Mouse (Mus musculus): ENCODE measurements around the gene Eepd1. TPM values are rescaled to one million over a fixed set of nuclear protein-coding genes. Genes with fewer than 3 reads are reported as not detected.

The Eepd1 gene
- polyA plus RNA-seq, 1 experiment from 2014 or later = 11.0 TPM

DNA sequence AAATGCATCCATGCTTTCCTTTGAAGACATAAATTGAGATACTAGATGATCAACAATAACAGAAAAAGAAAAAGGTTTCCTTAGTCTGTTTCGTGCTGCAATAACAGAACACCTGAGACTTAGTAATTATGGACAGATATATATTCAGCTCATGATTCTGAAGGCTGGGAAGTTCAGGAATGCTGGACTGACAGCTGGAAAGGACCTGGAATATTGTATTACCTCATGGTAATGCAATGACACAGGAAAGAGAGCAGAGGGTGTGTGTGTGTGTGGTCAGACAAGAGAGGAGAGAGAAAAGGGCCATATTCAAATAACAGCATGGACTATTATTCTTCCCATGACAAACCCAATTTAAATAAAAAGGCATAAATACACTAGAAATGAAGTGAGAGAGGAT is 17.0 kb upstream of the Eepd1 start:
- H3K27me3 ChIP-seq (ENCODE audit: control insufficient read depth, insufficient read depth, low read depth, low read length) = no peaks in the 10 kb centered on the region
- H3K9me3 ChIP-seq (ENCODE audit: control insufficient read depth, low read length) = 0 out of 2 replicates have a peak, but pooled peaks cover 2% of the 10 kb centered on the region
- H3K36me3 ChIP-seq (ENCODE audit: control insufficient read depth, insufficient read depth, low read length) = no peaks in the 10 kb centered on the region
- WGBS = 75% methylated on average over 1 of the region's 1 CpGs
- no peak overlapping the region for H3K4me3 ChIP-seq (ENCODE audit: low read length)
- H3K27ac ChIP-seq (ENCODE audit: low read length) = no peak overlapping the region
- no peak overlapping the region for H3K9ac ChIP-seq (ENCODE audit: low read length)
- no peaks in the 10 kb centered on the region for H3K4me1 ChIP-seq (replicated peaks; ENCODE audit: control insufficient read depth, insufficient read depth, low read length)
- no peak for ATAC-seq (ENCODE audit: low read depth)
- no peak overlapping the region for H3K4me2 ChIP-seq (ENCODE audit: low read depth, low read length)

DNA sequence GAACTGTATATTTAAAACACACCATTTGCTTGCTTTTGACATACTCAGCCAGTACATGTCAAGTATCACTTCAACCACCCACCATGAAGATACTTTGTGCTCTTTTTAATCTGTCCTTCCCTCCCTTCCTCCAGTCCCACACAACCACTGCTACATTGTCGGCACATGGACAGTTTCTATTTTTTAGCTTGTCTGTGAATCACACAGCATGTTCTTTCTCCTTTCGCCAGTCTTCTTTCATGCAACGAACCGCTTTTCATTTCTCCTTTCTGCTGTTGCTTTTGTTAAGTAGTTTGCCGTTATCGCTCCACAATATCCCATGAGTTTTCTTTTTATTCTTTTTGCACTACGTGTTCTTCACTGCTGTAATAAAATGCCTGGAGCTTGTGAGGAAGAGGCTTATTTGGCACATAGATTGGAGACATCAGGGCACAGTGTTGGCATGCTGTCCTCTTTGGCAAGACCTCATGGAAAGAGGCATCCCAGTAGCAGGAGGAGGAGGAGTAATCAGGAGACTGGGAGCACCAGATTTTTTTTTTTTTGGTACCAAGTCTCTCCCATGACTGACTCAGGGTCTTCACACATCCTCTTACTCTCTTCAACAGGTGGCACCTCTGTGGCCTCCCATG is 1.8 kb upstream of the Eepd1 start:
- H3K4me3 ChIP-seq (ENCODE audit: low read length) = no peak overlapping the region
- WGBS = 78% methylated on average over 7 of the region's 7 CpGs
- H3K4me1 ChIP-seq (replicated peaks; ENCODE audit: control insufficient read depth, insufficient read depth, low read length) = peaks cover 18% of the 10 kb centered on the region

GRCm38 (mm10) chr9:25480676-25481075 is 671 bp upstream of the Eepd1 start:
- H3K9ac ChIP-seq (ENCODE audit: low read length) = no peak overlapping the region
- H3K27ac ChIP-seq (ENCODE audit: low read length) = no peak overlapping the region
- ATAC-seq (ENCODE audit: low read depth) = no peak
- H3K36me3 ChIP-seq (ENCODE audit: control insufficient read depth, insufficient read depth, low read length) = no peaks in the 10 kb centered on the region
- no peaks in the 10 kb centered on the region for H3K9me3 ChIP-seq (ENCODE audit: control insufficient read depth, low read length)
- H3K4me1 ChIP-seq (replicated peaks; ENCODE audit: control insufficient read depth, insufficient read depth, low read length) = peaks cover 27% of the 10 kb centered on the region
- H3K27me3 ChIP-seq (ENCODE audit: control insufficient read depth, insufficient read depth, low read depth, low read length) = no peaks in the 10 kb centered on the region
- no peak overlapping the region for H3K4me2 ChIP-seq (ENCODE audit: low read depth, low read length)
- WGBS = 81% methylated on average over 2 of the region's 2 CpGs
- no peak overlapping the region for H3K4me3 ChIP-seq (ENCODE audit: low read length)

More for the DNA sequence above, 1.8 kb upstream of the Eepd1 start:
- no peaks in the 10 kb centered on the region for H3K27me3 ChIP-seq (ENCODE audit: control insufficient read depth, insufficient read depth, low read depth, low read length)
- H3K4me2 ChIP-seq (ENCODE audit: low read depth, low read length) = no peak overlapping the region
- no peak overlapping the region for H3K27ac ChIP-seq (ENCODE audit: low read length)
- H3K9me3 ChIP-seq (ENCODE audit: control insufficient read depth, low read length) = no peaks in the 10 kb centered on the region
- no peak overlapping the region for H3K9ac ChIP-seq (ENCODE audit: low read length)
- no peaks in the 10 kb centered on the region for H3K36me3 ChIP-seq (ENCODE audit: control insufficient read depth, insufficient read depth, low read length)
- no peak for ATAC-seq (ENCODE audit: low read depth)

GRCm38 (mm10) chr9:25482322-25482998 is 1.1 kb downstream of the Eepd1 start:
- Histone ChIP-seq H3K9ac (ENCODE audit: low read length) (peak overlapping the region; percentile 81), H3K27ac (ENCODE audit: low read length) (no peak overlapping the region), H3K4me1 (replicated peaks; ENCODE audit: control insufficient read depth, insufficient read depth, low read length) (peaks cover 35% of the 10 kb centered on the region), H3K4me2 (ENCODE audit: low read depth, low read length) (peak overlapping the region; percentile 97), H3K36me3 (ENCODE audit: control insufficient read depth, insufficient read depth, low read length) (no peaks in the 10 kb centered on the region), H3K9me3 (ENCODE audit: control insufficient read depth, low read length) (no peaks in the 10 kb centered on the region), H3K27me3 (ENCODE audit: control insufficient read depth, insufficient read depth, low read depth, low read length) (no peaks in the 10 kb centered on the region), H3K4me3 (ENCODE audit: low read length) (peak overlapping the region; percentile 80)
- ATAC-seq (ENCODE audit: low read depth) = no peak
- WGBS = 44% methylated on average over 22 of the region's 22 CpGs

GRCm38 (mm10) chr9:25482999-25483347 is 1.6 kb downstream of the Eepd1 start:
- peaks cover 38% of the 10 kb centered on the region for H3K4me1 ChIP-seq (replicated peaks; ENCODE audit: control insufficient read depth, insufficient read depth, low read length)

GRCm38 (mm10) chr9:25483931-25484618 is 2.7 kb downstream of the Eepd1 start:
- Histone ChIP-seq H3K27me3 (ENCODE audit: control insufficient read depth, insufficient read depth, low read depth, low read length) (no peaks in the 10 kb centered on the region), H3K9ac (ENCODE audit: low read length) (peak overlapping the region; percentile 43), H3K27ac (ENCODE audit: low read length) (no peak overlapping the region), H3K36me3 (ENCODE audit: control insufficient read depth, insufficient read depth, low read length) (no peaks in the 10 kb centered on the region), H3K4me2 (ENCODE audit: low read depth, low read length) (peak overlapping the region; percentile 30; the same call in 1 of the 2 replicates), H3K4me1 (replicated peaks; ENCODE audit: control insufficient read depth, insufficient read depth, low read length) (peaks cover 38% of the 10 kb centered on the region), H3K4me3 (ENCODE audit: low read length) (0 out of 2 replicates have a peak overlapping the region, but pooled peaks have one; percentile 5), H3K9me3 (ENCODE audit: control insufficient read depth, low read length) (no peaks in the 10 kb centered on the region)
- 67% methylated on average over 9 of the region's 9 CpGs for WGBS
- ATAC-seq (ENCODE audit: low read depth) = no peak

More at GRCm38 (mm10) chr9:25482999-25483347, 1.6 kb downstream of the Eepd1 start:
- Histone ChIP-seq H3K4me2 (ENCODE audit: low read depth, low read length) (0 out of 2 replicates have a peak overlapping the region, but pooled peaks have one; percentile 18), H3K36me3 (ENCODE audit: control insufficient read depth, insufficient read depth, low read length) (no peaks in the 10 kb centered on the region), H3K27ac (ENCODE audit: low read length) (no peak overlapping the region), H3K9ac (ENCODE audit: low read length) (no peak overlapping the region), H3K27me3 (ENCODE audit: control insufficient read depth, insufficient read depth, low read depth, low read length) (no peaks in the 10 kb centered on the region), H3K9me3 (ENCODE audit: control insufficient read depth, low read length) (no peaks in the 10 kb centered on the region), H3K4me3 (ENCODE audit: low read length) (no peak overlapping the region)
- WGBS = 79% methylated on average over 9 of the region's 9 CpGs
- ATAC-seq (ENCODE audit: low read depth) = no peak

GRCm38 (mm10) chr9:25484619-25484986 is 3.3 kb downstream of the Eepd1 start:
- ATAC-seq (ENCODE audit: low read depth) = no peak
- H3K27ac ChIP-seq (ENCODE audit: low read length) = no peak overlapping the region
- peak overlapping the region; percentile 43 for H3K9ac ChIP-seq (ENCODE audit: low read length)
- 0 out of 2 replicates have a peak overlapping the region, but pooled peaks have one; percentile 5 for H3K4me3 ChIP-seq (ENCODE audit: low read length)
- no peaks in the 10 kb centered on the region for H3K9me3 ChIP-seq (ENCODE audit: control insufficient read depth, low read length)
- no peaks in the 10 kb centered on the region for H3K36me3 ChIP-seq (ENCODE audit: control insufficient read depth, insufficient read depth, low read length)
- H3K27me3 ChIP-seq (ENCODE audit: control insufficient read depth, insufficient read depth, low read depth, low read length) = no peaks in the 10 kb centered on the region
- peaks cover 38% of the 10 kb centered on the region for H3K4me1 ChIP-seq (replicated peaks; ENCODE audit: control insufficient read depth, insufficient read depth, low read length)
- peak overlapping the region; percentile 30; the same call in 1 of the 2 replicates for H3K4me2 ChIP-seq (ENCODE audit: low read depth, low read length)
- 54% methylated on average over 3 of the region's 3 CpGs for WGBS

DNA sequence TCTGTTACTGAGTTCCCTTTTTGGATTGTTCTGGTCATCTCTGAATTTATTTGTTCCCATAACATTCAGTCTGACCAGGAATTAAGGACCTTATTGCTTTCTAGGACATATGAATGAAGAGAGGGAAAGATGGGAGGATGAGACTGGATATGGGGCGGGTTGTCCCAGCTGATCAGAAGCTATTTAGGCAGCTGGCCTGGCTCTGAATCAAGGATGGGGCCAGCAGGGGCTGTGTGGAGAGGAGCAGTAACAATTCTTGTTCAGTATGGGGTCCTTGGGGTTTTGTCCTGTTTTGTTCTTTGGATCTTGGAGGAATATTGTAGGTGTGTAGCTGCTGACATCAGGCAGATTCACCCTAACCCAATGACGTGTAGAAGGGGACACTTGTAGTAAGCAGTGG is 3.7 kb downstream of the Eepd1 start:
- Histone ChIP-seq H3K4me3 (ENCODE audit: low read length) (no peak overlapping the region), H3K9me3 (ENCODE audit: control insufficient read depth, low read length) (no peaks in the 10 kb centered on the region), H3K27ac (ENCODE audit: low read length) (no peak overlapping the region), H3K4me2 (ENCODE audit: low read depth, low read length) (no peak overlapping the region), H3K4me1 (replicated peaks; ENCODE audit: control insufficient read depth, insufficient read depth, low read length) (peaks cover 38% of the 10 kb centered on the region), H3K27me3 (ENCODE audit: control insufficient read depth, insufficient read depth, low read depth, low read length) (no peaks in the 10 kb centered on the region), H3K9ac (ENCODE audit: low read length) (no peak overlapping the region; the same call in 1 of the 2 replicates), H3K36me3 (ENCODE audit: control insufficient read depth, insufficient read depth, low read length) (no peaks in the 10 kb centered on the region)
- no peak for ATAC-seq (ENCODE audit: low read depth)
- WGBS = 61% methylated on average over 2 of the region's 2 CpGs

- Histone ChIP-seq H3K4me1 (replicated peaks; ENCODE audit: control insufficient read depth, insufficient read depth, low read length) (peaks cover 38% of the 10 kb centered on the region), H3K27ac (ENCODE audit: low read length) (no peak overlapping the region), H3K4me3 (ENCODE audit: low read length) (no peak overlapping the region), H3K9me3 (ENCODE audit: control insufficient read depth, low read length) (no peaks in the 10 kb centered on the region), H3K4me2 (ENCODE audit: low read depth, low read length) (no peak overlapping the region), H3K36me3 (ENCODE audit: control insufficient read depth, insufficient read depth, low read length) (no peaks in the 10 kb centered on the region), H3K9ac (ENCODE audit: low read length) (no peak overlapping the region), H3K27me3 (ENCODE audit: control insufficient read depth, insufficient read depth, low read depth, low read length) (no peaks in the 10 kb centered on the region)
- WGBS = 70% methylated on average over 7 of the region's 7 CpGs
- ATAC-seq (ENCODE audit: low read depth) = no peak
Measured at GRCm38 (mm10) chr9:25485406-25485805, 4.1 kb downstream of the Eepd1 start.
